Mouse (Mus musculus) cerebellum, adult 18-20 months (tissue): Measurements from ENCODE around the gene Ctnna3.
A peak's percentile ranks its signal among the peaks of the same experiment; 100 is the strongest.
"Not testable (repeated sequence)": the region's sequence is repeated elsewhere in the genome, so short reads cannot be mapped to it uniquely, and the experiment has no call there.

Source experiments
- DNase-seq, 2 experiments: peaks; one replicate each; pipeline ENCODE4 v3.0.0; 2021

The Ctnna3 gene

GRCm38 (mm10) chr10:64225826-64226225 is 795.9 kb downstream of the Ctnna3 start:
- DNase-seq = not testable (repeated sequence)

- DNase-seq = no peak
Observed at GRCm38 (mm10) chr10:64243421-64243820, 813.5 kb downstream of the Ctnna3 start.

- DNase-seq = no peak
Observed at GRCm38 (mm10) chr10:64268156-64268555, 838.3 kb downstream of the Ctnna3 start.

GRCm38 (mm10) chr10:64275143-64275542 is 845.2 kb downstream of the Ctnna3 start:
- peak; percentile 29 to 36 for DNase-seq

- DNase-seq = peak; percentile 24 to 28
Observed at GRCm38 (mm10) chr10:64278836-64279235, 848.9 kb downstream of the Ctnna3 start.

GRCm38 (mm10) chr10:64305802-64306201 is 875.9 kb downstream of the Ctnna3 start:
- DNase-seq = no peak

- DNase-seq = no peak
Observed at GRCm38 (mm10) chr10:64311622-64312292, 881.9 kb downstream of the Ctnna3 start.

- DNase-seq = no peak
Observed at GRCm38 (mm10) chr10:64320332-64320731, 890.4 kb downstream of the Ctnna3 start.

- no peak for DNase-seq
Observed at GRCm38 (mm10) chr10:64342702-64343379, 912.9 kb downstream of the Ctnna3 start.

- no peak for DNase-seq
Observed at GRCm38 (mm10) chr10:64373288-64373687, 943.4 kb downstream of the Ctnna3 start.

- no peak for DNase-seq
Observed at GRCm38 (mm10) chr10:64377751-64378150, 947.9 kb downstream of the Ctnna3 start.

GRCm38 (mm10) chr10:64396579-64396978 is 966.7 kb downstream of the Ctnna3 start:
- no peak for DNase-seq

GRCm38 (mm10) chr10:64418396-64418795 is 988.5 kb downstream of the Ctnna3 start:
- DNase-seq = not testable (repeated sequence)

GRCm38 (mm10) chr10:64438736-64439135 is 1008.8 kb downstream of the Ctnna3 start:
- DNase-seq = no peak

GRCm38 (mm10) chr10:64448624-64449023 is 1018.7 kb downstream of the Ctnna3 start:
- DNase-seq = no peak

- DNase-seq = no peak
Observed at GRCm38 (mm10) chr10:64483281-64483680, 1053.4 kb downstream of the Ctnna3 start.

GRCm38 (mm10) chr10:64489471-64489870 is 1059.6 kb downstream of the Ctnna3 start:
- peak; percentile 14 to 16 for DNase-seq

GRCm38 (mm10) chr10:64543647-64544046 is 1113.7 kb downstream of the Ctnna3 start:
- peak; percentile 13 to 25 for DNase-seq

GRCm38 (mm10) chr10:64544389-64544788 is 1114.5 kb downstream of the Ctnna3 start:
- no peak for DNase-seq

GRCm38 (mm10) chr10:64571311-64571710 is 1141.4 kb downstream of the Ctnna3 start:
- no peak for DNase-seq

- peak; percentile 24 to 35 for DNase-seq
Observed at GRCm38 (mm10) chr10:64588116-64588515, 1158.2 kb downstream of the Ctnna3 start.

GRCm38 (mm10) chr10:64636760-64637159 is 1206.9 kb downstream of the Ctnna3 start:
- DNase-seq = no peak

- DNase-seq = no peak
Observed at GRCm38 (mm10) chr10:64639061-64639460, 1209.2 kb downstream of the Ctnna3 start.

- no peak for DNase-seq
Observed at GRCm38 (mm10) chr10:64641093-64641492, 1211.2 kb downstream of the Ctnna3 start.
